Mouse (Mus musculus) neutrophil, adult 59 days (primary cell): ENCODE results near the gene Gm21708. TPM values are rescaled to one million over a fixed set of nuclear protein-coding genes. Genes with fewer than 3 reads are reported as not detected.

Experiments used
- total RNA-seq, 2 experiments: library from RNA; stranded (reverse); gene quantifications; 1 replicate in 1 of 2; 2 replicates in 1 of 2; pipeline ENCODE4 v1.2.4; 2023

Gm21708 gene
- total RNA-seq: not detected

DNA sequence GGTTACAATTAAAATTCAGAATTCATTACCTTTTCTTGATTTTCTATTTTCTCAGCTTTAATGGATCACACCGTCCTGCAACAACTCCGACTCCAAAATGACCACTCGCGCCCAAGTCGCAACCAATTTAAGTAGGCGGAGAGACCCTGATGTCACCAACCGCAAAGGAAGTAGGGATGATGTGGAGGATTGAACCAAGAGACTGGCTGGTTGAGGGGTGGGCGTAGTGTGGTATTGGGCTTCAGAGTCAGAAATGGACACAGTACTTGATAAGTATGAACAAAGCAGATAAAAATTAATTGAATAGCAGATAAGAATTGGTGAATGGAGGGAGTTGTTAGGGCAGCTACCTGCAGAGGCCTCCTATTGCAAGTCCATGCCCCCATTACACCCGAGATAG, at the start of gene Gm21708, which contains the start of gene Gm21704:
Gene Gm21708, minus strand, starts transcription at position 101 of the 400 bp plus-strand sequence.
Gene Gm21704, minus strand, starts transcription at position 101 of the 400 bp plus-strand sequence.

Other genes starting within 250 kb of the Gm21708 start
- gene Gm21677, start 103.7 kb downstream of the Gm21708 start, total RNA-seq: not detected
- gene Gm21693, start 64.8 kb downstream of the Gm21708 start, total RNA-seq: not detected
- gene Gm21704, start within 50 bp of the Gm21708 start, total RNA-seq: not detected